Mouse (Mus musculus) bone marrow macrophage, adult 2 months (primary cell): ENCODE results near the gene Tpd52l1. TPM values are rescaled to one million over a fixed set of nuclear protein-coding genes. Genes with fewer than 3 reads are reported as not detected.
"Not testable (repeated sequence)": the region's sequence is repeated elsewhere in the genome, so short reads cannot be mapped to it uniquely, and the experiment has no call there.

Experiments
- H3K27ac ChIP-seq: 2 replicates; pipeline ENCODE4 v1.5.1; 2012; ENCODE audit warnings: low read depth, low read length; ENCODE audit not compliant: insufficient read depth
- H3K4me1 ChIP-seq: 2 replicates; pipeline ENCODE4 v1.6.1; 2012; ENCODE audit warnings: low read length; ENCODE audit not compliant: control insufficient read depth, insufficient read depth
- H3K4me3 ChIP-seq: 2 replicates; pipeline ENCODE4 v1.5.1; 2012; ENCODE audit warnings: mild to moderate bottlenecking, low read length, moderate library complexity; ENCODE audit not compliant: insufficient read depth
- CTCF ChIP-seq: IDR thresholded peaks from 2 replicates; pipeline ENCODE4 v1.5.1; 2012; ENCODE audit warnings: low read depth, mild to moderate bottlenecking, low read length, moderate library complexity
- POLR2A ChIP-seq: IDR thresholded peaks from 2 replicates; pipeline ENCODE4 v1.6.1; 2012; ENCODE audit warnings: mild to moderate bottlenecking, low read depth, low read length, borderline replicate concordance
- polyA plus RNA-seq: library from polyadenylated mRNA; stranded (reverse); fragments of >200 nt; gene quantifications from 2 replicates; pipeline ENCODE4 v1.2.4, GENCODE M21; 2012; ENCODE audit not compliant: missing spikeins, insufficient read depth, insufficient read length

Tpd52l1 gene
- polyA plus RNA-seq, 1 experiment: not detected

DNA sequence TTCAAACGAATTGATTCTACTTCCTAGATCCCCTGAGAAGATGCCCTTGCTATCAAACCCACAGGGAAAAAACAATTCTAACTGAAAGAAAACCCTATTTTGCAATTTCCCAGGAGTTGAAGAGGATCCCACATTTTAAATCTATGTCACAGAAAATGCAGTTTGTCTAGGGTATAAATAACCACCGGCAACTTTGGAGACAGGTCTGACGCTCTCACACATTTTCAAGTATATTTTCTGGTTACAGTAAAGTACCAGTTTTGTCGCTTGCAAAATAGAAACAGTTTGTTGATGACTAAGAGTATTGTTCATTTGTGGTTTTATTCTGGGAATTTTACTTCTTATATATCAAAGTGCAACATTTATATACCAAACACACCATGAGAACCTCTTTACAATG lies 9.7 kb downstream of the Tpd52l1 start:
- Histone ChIP-seq H3K4me3 (no peak overlapping the region), H3K4me1 (no peaks in the 10 kb centered on the region), H3K27ac (no peak overlapping the region)
- TF ChIP-seq CTCF (no peak), POLR2A (no peak)

DNA sequence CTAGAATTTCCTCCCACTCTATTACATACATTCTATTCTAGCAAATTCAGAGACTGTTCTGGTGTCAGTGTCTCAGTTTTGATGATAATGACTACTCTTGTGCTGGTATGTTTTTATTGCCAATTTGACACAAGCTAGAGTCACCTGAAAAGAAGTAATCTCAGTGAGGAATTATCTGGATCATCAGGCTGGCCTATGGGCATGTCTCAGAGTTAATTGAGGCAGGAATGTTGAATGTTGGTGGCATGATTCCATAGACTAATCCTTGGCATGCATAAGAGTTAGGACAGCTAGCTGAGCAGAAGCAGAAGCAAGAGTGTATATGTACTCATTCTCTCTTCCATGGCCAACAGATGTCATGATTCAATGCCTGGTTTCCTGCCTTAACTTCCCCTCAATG lies 27.8 kb downstream of the Tpd52l1 start:
- no peak overlapping the region for H3K4me3 ChIP-seq
- no peaks in the 10 kb centered on the region for H3K4me1 ChIP-seq
- no peak for TF ChIP-seq POLR2A
- TF ChIP-seq CTCF: no peak
- no peak overlapping the region for H3K27ac ChIP-seq

DNA sequence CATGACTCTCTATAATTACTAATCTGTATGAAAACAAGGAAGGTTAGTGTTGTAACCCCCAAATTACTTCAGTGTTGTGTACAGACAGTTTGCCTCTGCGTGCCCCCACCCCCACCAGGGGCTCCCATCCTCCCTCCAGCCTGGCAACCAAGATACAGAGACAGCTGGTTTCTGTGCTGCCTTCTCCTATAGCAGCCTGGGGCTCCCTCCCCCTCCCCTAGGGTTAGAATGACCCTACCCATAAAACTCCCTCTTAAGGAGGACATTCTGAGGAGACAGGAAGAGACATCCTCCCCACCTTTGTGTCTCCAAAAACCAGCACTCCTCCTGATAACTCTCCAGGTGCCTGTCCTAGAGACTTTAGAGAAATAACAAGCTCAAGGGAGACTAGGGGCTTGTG lies 52.8 kb downstream of the Tpd52l1 start:
- no peaks in the 10 kb centered on the region for H3K4me1 ChIP-seq
- no peak for TF ChIP-seq POLR2A
- TF ChIP-seq CTCF: no peak
- no peak overlapping the region for H3K4me3 ChIP-seq
- H3K27ac ChIP-seq: no peak overlapping the region

DNA sequence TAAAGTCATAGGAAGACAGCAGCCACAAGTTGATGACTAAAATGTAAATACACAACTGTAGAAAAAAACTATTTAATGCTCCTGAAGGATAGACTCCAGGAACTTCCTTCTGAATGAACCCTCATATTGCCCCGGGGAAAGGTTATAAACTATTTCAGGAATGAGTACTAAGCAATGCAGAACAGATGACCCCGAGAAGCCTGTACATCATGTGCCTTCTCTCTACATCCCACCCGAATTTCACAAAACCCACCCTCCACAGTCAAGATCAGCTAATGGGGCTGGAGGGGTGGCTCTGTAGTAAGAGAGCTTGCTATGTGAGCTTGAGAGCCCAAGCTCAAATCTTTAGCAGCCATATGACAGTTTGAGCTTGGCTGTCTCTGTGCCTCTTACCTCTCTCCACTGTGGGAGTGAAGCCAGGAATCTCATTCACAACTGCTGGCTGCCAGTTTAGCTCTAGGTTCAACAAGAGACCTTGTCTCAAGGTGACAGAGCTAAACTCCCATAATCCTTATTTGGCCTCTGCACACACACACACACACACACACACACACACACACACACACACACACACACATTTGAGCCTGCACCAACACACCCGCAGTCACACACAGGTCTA lies 54.9 kb downstream of the Tpd52l1 start:
- Histone ChIP-seq H3K27ac (no peak overlapping the region), H3K4me3 (no peak overlapping the region), H3K4me1 (no peaks in the 10 kb centered on the region)
- TF ChIP-seq POLR2A (no peak), CTCF (no peak)

DNA sequence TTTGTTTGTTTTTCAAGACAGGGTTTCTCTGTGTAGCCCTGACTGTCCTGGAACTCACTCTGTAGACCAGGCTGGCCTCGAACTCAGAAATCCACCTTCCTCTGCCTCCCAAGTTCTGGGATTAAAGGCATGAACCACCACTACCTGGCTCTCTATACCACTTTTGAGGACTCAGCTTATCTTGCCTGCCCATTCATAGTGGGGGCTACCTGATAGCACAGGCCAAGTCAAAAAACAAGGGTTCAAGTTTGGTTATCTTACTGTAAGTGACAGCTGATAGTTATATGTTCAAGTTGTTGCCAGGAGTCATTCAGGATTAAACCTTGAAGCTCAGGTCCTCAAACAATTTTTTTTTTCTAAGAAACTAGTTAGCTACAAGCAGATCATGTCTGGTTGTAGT lies 57.2 kb downstream of the Tpd52l1 start:
- not testable (repeated sequence) for H3K27ac ChIP-seq, H3K4me1 ChIP-seq, H3K4me3 ChIP-seq

DNA sequence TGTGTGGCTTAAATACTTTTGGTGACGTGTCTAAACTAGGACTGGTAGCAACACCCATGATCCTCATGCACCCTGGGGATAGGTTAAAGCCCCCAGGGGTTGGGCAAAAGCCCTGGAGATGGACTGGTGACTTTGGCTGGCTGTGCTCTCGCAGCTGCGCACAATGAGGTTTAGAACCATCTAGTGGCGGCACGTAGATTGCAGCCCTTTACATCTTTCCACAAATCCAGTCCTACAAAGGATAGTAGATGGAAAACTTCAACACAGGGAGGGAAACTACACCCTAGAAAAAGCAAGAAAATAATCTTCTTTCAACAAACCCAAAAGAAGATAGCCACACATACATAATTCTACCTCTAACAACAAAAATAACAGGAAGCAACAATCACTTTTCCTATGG lies 75.6 kb downstream of the Tpd52l1 start:
- not testable (repeated sequence) for H3K4me1 ChIP-seq, H3K4me3 ChIP-seq, H3K27ac ChIP-seq

DNA sequence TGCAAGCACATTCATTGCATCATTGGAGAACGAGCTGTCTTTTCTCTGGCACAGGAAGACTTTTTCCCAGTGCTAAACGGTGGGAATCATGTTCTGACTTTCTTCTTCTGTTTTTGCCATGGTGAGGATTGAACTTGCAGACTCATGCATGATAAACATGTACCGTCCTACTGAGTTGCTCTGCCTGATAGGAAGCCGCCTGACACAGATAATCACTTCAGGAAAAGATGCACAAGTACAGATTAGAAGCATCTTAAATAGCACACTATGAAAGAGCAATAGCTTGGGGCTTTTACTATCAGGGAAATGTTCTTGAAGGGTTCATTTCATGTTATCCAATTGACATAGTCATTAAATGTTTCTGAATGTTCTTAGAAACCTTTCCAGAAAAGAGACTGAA lies 86.0 kb downstream of the Tpd52l1 start:
- no peaks in the 10 kb centered on the region for H3K4me1 ChIP-seq
- no peak overlapping the region for H3K27ac ChIP-seq
- no peak overlapping the region for H3K4me3 ChIP-seq
- no peak for TF ChIP-seq CTCF
- TF ChIP-seq POLR2A: no peak

DNA sequence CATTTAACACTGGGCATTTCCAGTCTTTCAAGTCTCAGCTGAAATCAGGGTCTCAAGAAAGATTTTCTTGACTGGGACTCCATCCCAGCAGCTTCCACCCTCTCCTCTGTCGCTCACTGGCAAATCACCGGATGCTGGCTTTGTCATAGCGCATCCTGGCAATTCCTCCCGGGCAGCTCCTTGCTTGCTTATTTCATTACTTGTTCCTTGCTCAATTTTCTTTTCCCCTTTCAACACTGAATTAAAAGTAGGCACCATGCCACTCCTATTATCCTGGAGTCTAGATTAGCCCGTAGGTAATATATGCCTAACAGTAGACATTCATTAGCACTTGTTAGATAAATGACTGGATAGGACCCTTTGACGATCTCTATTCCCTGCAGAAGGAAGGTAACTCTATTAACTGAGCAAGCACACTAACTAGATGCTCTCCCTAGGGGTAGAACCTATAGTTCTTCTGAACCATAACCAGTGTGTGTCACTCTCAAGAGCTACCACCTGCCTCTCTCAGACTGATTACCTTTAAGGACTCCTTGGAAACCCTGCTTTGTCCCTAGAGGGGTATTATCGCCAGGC lies 90.8 kb downstream of the Tpd52l1 start:
- TF ChIP-seq POLR2A (no peak), CTCF (no peak)
- Histone ChIP-seq H3K27ac (no peak overlapping the region), H3K4me3 (no peak overlapping the region), H3K4me1 (no peaks in the 10 kb centered on the region)

DNA sequence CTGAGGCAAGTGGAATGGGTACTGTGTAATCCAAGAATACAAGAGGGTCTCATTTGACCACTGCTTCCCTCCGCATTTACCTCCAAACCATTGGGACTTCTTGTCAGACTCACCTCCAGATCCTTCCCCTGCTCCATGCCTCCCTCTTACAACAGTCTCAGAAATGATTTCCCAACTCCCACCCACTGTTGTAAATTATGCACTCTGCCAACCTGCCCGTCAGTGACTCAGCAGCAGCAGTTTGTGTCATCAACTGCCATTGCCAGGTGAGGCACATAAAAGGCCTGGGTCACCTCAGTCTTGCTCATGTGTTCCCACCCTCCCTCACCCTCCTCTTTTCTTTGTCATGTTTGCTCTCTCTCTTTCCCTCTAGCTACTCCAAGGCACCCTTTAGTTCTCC lies 91.6 kb downstream of the Tpd52l1 start:
- TF ChIP-seq CTCF (no peak), POLR2A (no peak)
- Histone ChIP-seq H3K27ac (no peak overlapping the region), H3K4me3 (no peak overlapping the region)

DNA sequence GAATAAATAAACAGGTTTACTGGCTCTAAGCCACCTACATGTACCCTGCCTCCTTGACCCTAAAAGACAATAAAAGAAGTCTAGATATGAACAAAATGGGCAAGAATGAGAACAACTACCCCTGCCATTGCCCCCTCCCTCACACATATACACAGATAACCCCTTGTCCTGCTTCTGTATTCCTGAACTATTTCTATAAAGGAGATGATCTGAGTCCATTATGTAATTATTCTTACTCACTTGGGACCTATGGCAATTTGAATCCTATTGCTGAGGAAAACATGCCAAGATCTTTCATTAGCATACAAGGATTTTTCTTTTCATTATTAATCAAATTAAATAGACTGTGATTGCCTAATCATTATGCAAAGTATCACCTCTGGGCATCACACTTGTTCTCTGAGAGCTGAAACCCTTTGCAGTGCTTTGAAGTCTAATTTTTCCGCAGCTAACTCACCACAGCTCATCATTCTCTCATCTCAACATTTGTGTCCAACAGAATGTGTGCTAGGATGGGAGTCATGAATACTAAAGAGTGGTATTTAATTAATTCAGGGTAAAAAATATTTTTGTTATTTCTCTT lies 92.8 kb downstream of the Tpd52l1 start:
- Histone ChIP-seq H3K4me3 (no peak overlapping the region), H3K27ac (no peak overlapping the region), H3K4me1 (no peaks in the 10 kb centered on the region)
- TF ChIP-seq POLR2A (no peak), CTCF (no peak)

More for the DNA sequence above, 91.6 kb downstream of the Tpd52l1 start:
- H3K4me1 ChIP-seq: no peaks in the 10 kb centered on the region

DNA sequence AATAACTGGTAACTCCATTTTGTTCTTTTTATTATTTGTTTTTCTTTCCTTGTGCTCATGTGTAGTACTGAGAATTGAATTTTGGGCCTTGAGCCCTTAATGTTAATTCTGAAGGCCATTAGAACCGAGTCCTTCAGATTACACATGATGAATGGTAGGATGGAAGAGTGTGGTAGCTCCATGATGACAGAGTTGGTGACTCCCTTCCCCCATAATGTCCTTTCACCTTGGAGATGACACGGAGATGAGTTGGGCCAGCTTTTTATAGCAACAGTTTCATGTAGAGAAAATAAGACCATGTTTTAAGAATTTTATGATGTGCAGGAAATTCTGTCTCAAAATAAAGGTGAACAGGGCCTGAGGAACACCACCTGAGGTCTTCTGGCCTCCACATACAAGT lies 94.7 kb downstream of the Tpd52l1 start:
- Histone ChIP-seq H3K27ac (no peak overlapping the region), H3K4me3 (no peak overlapping the region), H3K4me1 (no peaks in the 10 kb centered on the region)
- TF ChIP-seq CTCF: no peak
- no peak for TF ChIP-seq POLR2A
